Mouse (Mus musculus) ES-E14 (cell line): ENCODE measurements at regions not wholly inside any gene's neighbourhood (a gene's known extent, or its start where the extent isn't known, plus 50 kb on each side); places are given as distances from the start of the nearest gene placed in this dataset.

ENCODE experiments used
- DNase-seq: peaks from one replicate; pipeline ENCODE4 v3.0.0-alpha.2; 2013; ENCODE audit warnings: low read depth, low spot score
- H3K27ac ChIP-seq: 2 replicates; pipeline ENCODE4 v1.5.1; 2012; ENCODE audit warnings: low read depth, mild to moderate bottlenecking, low read length, moderate library complexity, mixed read lengths; ENCODE audit not compliant: poor library complexity, insufficient read depth, severe bottlenecking
- H3K36me3 ChIP-seq: 2 replicates; pipeline ENCODE4 v1.6.1; 2012; ENCODE audit warnings: mild to moderate bottlenecking, low read length, moderate library complexity, mixed read lengths; ENCODE audit not compliant: control insufficient read depth, poor library complexity, insufficient read depth, severe bottlenecking
- H3K4me1 ChIP-seq, 2 experiments: fragments of 150-350 bp in 1 of 2; sonication (generic) in 1 of 2; 2 replicates each; pipeline ENCODE4 v1.6.1; 2012; ENCODE audit warnings: low read length in 2 of 2, mild to moderate bottlenecking in 1 of 2, mixed read lengths in 1 of 2; ENCODE audit not compliant: control insufficient read depth in 2 of 2, insufficient read depth in 2 of 2, poor library complexity in 1 of 2
- H3K4me3 ChIP-seq, 2 experiments: fragments of 150-350 bp in 1 of 2; sonication (generic) in 1 of 2; 2 replicates each; pipeline ENCODE4 v1.5.1; 2012; ENCODE audit warnings: low read length in 2 of 2, low read depth in 1 of 2, mild to moderate bottlenecking in 1 of 2, mixed read lengths in 1 of 2; ENCODE audit not compliant: insufficient read depth in 1 of 2, poor library complexity in 1 of 2, severe bottlenecking in 1 of 2
- H3K9ac ChIP-seq: 2 replicates; pipeline ENCODE4 v1.6.1; 2012; ENCODE audit warnings: low read depth, mild to moderate bottlenecking, low read length, mixed read lengths; ENCODE audit not compliant: poor library complexity, insufficient read depth, severe bottlenecking
- H3K9me3 ChIP-seq: fragments of 150-350 bp; sonication (generic); 2 replicates; pipeline ENCODE4 v1.6.1; 2012; ENCODE audit warnings: low read depth, mild to moderate bottlenecking, low read length; ENCODE audit not compliant: control insufficient read depth, insufficient read depth
- CHD2 ChIP-seq: IDR thresholded peaks from 2 replicates; pipeline ENCODE4 v1.6.1; 2014; ENCODE audit warnings: mild to moderate bottlenecking, low read depth, low read length, inconsistent platforms
- HCFC1 ChIP-seq: IDR thresholded peaks from 2 replicates; pipeline ENCODE4 v1.6.1; 2012; ENCODE audit warnings: low read length, inconsistent platforms, borderline replicate concordance; ENCODE audit not compliant: insufficient read depth
- MAFK ChIP-seq: IDR thresholded peaks from 2 replicates; pipeline ENCODE4 v1.6.1; 2014; ENCODE audit warnings: mild to moderate bottlenecking, low read depth, low read length, inconsistent platforms; ENCODE audit not compliant: insufficient read depth
- ZC3H11A ChIP-seq: IDR thresholded peaks from 2 replicates; pipeline ENCODE4 v1.6.1; 2012; ENCODE audit warnings: low read depth, mild to moderate bottlenecking, inconsistent platforms, low read length, borderline replicate concordance
- ZNF384 ChIP-seq: IDR thresholded peaks from 2 replicates; pipeline ENCODE4 v1.6.1; 2012; ENCODE audit warnings: low read depth, low read length, inconsistent platforms
- in situ Hi-C, 2 experiments: fragments of 600-800 bp; cut with MboI; formaldehyde crosslinking; loops; one replicate each; pipeline ENCODE4 v1.15.1; 2025; ENCODE audit warnings: low sequenced_read_pairs in 2 of 2, inconsistent platforms in 1 of 2; ENCODE audit not compliant: unreplicated experiment in 2 of 2

- DNase-seq: no peak
- no peak overlapping the region for H3K4me3 ChIP-seq
- TF ChIP-seq ZNF384 (no peak), MAFK (no peak), ZC3H11A (no peak), CHD2 (no peak), HCFC1 (no peak)
- no peaks in the 10 kb centered on the region; a peak in 1 of 4 replicates for H3K4me1 ChIP-seq
- in situ Hi-C loops: no loop called here
- H3K36me3 ChIP-seq: no peaks in the 10 kb centered on the region
- no peak overlapping the region for H3K9ac ChIP-seq
- H3K27ac ChIP-seq: no peak overlapping the region
- no peaks in the 10 kb centered on the region for H3K9me3 ChIP-seq
Measured at GRCm38 (mm10) chr6:143327788-143328187, 160.8 kb downstream of the Etnk1 start.

DNA sequence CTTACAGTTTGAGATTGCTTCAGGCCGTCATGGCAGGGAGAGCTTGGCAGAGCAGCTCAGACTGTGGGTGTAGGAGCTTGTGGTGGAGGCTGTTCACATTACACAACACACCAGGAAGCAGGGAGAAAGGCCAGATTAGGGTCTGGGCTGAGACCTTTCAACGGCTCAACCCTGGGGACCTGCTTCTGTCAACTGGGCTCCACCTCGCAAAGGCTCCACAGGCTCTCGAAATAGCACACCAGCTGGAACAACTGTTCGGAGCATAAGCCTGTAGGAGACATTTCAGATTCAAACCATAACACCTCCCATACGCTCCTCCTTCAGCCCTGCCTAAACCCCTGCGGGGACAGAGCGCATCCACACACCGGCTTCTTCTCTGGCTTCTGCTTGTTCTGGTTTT, 161.2 kb downstream of the Etnk1 start:
- no peaks in the 10 kb centered on the region; a peak in 1 of 4 replicates for H3K4me1 ChIP-seq
- no peaks in the 10 kb centered on the region for H3K9me3 ChIP-seq
- TF ChIP-seq CHD2 (no peak), MAFK (no peak), ZC3H11A (no peak), HCFC1 (no peak), ZNF384 (no peak)
- no peak overlapping the region for H3K9ac ChIP-seq
- no peak overlapping the region for H3K27ac ChIP-seq
- no peak overlapping the region for H3K4me3 ChIP-seq
- DNase-seq: no peak
- in situ Hi-C loops: no loop called here
- no peaks in the 10 kb centered on the region for H3K36me3 ChIP-seq

DNA sequence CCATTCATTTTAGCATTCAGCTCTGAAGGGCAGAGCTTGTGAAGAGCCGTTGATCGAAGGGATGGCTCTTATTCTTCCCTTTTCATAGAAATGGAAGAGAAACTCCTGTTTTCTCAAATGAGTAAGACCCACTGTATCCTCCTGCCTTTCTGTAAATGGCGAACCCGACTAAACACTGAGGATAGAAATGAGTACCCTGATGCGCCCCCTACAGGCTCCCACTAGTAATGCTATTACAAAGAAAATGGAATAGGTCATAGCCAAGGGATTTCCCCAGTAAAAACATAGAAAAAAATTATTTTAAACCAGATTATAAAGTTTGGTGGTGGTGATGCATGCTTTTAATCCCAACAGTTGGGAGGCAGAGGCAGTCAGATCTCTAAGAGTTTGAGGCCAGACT, 162.1 kb downstream of the Etnk1 start:
- Histone ChIP-seq H3K4me1 (no peaks in the 10 kb centered on the region; a peak in 1 of 4 replicates), H3K27ac (no peak overlapping the region), H3K4me3 (no peak overlapping the region), H3K9ac (no peak overlapping the region), H3K9me3 (no peaks in the 10 kb centered on the region), H3K36me3 (no peaks in the 10 kb centered on the region)
- in situ Hi-C loops: no loop called here
- TF ChIP-seq CHD2 (no peak), ZNF384 (no peak), HCFC1 (no peak), MAFK (no peak), ZC3H11A (no peak)
- no peak for DNase-seq

- no peak for DNase-seq
- no peak overlapping the region for H3K4me3 ChIP-seq
- in situ Hi-C loops: no loop called here
- H3K27ac ChIP-seq: no peak overlapping the region
- H3K4me1 ChIP-seq: no peaks in the 10 kb centered on the region
- no peaks in the 10 kb centered on the region for H3K9me3 ChIP-seq
- TF ChIP-seq MAFK (no peak), ZC3H11A (no peak), CHD2 (no peak), ZNF384 (no peak), HCFC1 (no peak)
- H3K9ac ChIP-seq: no peak overlapping the region
- H3K36me3 ChIP-seq: no peaks in the 10 kb centered on the region
Measured at GRCm38 (mm10) chr6:143333493-143333892, 166.5 kb downstream of the Etnk1 start.

DNA sequence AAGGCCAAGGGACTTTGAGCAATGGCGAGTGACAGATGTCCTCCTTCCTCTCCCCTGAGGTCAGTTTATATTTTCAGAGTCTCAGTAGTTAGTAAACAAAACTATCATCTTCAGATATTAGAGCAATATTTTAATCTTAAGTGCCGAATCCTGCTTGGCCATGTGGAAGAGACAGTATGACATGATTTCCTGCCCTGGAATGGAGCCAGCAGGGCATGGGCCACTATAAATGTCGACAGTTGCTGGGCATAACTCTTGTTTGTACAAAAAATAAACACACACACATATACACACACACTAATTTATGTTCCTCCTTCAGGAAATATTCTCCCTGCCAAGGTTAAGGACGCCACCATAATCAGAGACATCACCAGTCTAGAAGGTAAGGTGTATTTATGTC, 169.6 kb downstream of the Etnk1 start:
- no peak overlapping the region for H3K4me3 ChIP-seq
- no peak for DNase-seq
- no peaks in the 10 kb centered on the region for H3K36me3 ChIP-seq
- H3K9me3 ChIP-seq: no peaks in the 10 kb centered on the region
- no peak overlapping the region for H3K9ac ChIP-seq
- H3K27ac ChIP-seq: no peak overlapping the region
- H3K4me1 ChIP-seq: no peaks in the 10 kb centered on the region
- no peak for TF ChIP-seq ZC3H11A
- TF ChIP-seq HCFC1: no peak
- in situ Hi-C loops: no loop called here
